Mouse (Mus musculus): ENCODE results near the gene H2al1e.
"Not testable (repeated sequence)": the region's sequence is repeated elsewhere in the genome, so short reads cannot be mapped to it uniquely, and the experiment has no call there.

- not testable (repeated sequence) for TF ChIP-seq POLR2AphosphoS2 (IDR thresholded peaks at IDR 0.05; ENCODE audit: insufficient read length, low read depth); POLR2A (IDR thresholded peaks at IDR 0.05; ENCODE audit: insufficient read length, low read depth); MYOD1 (IDR thresholded peaks at IDR 0.05; ENCODE audit: control insufficient read depth in 1 of 3, insufficient read length in 2 of 3, low read depth in 2 of 3); MYOG (IDR thresholded peaks at IDR 0.05; ENCODE audit: control insufficient read depth in 1 of 3, insufficient read depth in 1 of 3, insufficient read length in 2 of 3, low read depth in 2 of 3); E2F4 (IDR thresholded peaks at IDR 0.05; ENCODE audit: insufficient read depth); MAX (IDR thresholded peaks at IDR 0.05; ENCODE audit: low read depth); CEBPB (IDR thresholded peaks at IDR 0.05; ENCODE audit: insufficient read depth, poor library complexity, severe bottlenecking); USF1 (IDR thresholded peaks at IDR 0.05; ENCODE audit: low read depth); REST (IDR thresholded peaks at IDR 0.05; ENCODE audit: insufficient read depth, insufficient read length); TCF12 (IDR thresholded peaks at IDR 0.05; ENCODE audit: insufficient read depth, poor library complexity, severe bottlenecking)
These were observed 6.2 kb downstream of the H2al1e start, which contains the start of gene H2al1g for GRCm38 (mm10) chrX:11317956-11318355.

Measured in myocyte (in vitro differentiated cells).